Mouse (Mus musculus): ENCODE results near the gene Fgfr3. TPM values are rescaled to one million over a fixed set of nuclear protein-coding genes. Genes with fewer than 3 reads are reported as not detected.

Fgfr3 gene
- polyA plus RNA-seq, 1 experiment = 2.7 TPM

DNA sequence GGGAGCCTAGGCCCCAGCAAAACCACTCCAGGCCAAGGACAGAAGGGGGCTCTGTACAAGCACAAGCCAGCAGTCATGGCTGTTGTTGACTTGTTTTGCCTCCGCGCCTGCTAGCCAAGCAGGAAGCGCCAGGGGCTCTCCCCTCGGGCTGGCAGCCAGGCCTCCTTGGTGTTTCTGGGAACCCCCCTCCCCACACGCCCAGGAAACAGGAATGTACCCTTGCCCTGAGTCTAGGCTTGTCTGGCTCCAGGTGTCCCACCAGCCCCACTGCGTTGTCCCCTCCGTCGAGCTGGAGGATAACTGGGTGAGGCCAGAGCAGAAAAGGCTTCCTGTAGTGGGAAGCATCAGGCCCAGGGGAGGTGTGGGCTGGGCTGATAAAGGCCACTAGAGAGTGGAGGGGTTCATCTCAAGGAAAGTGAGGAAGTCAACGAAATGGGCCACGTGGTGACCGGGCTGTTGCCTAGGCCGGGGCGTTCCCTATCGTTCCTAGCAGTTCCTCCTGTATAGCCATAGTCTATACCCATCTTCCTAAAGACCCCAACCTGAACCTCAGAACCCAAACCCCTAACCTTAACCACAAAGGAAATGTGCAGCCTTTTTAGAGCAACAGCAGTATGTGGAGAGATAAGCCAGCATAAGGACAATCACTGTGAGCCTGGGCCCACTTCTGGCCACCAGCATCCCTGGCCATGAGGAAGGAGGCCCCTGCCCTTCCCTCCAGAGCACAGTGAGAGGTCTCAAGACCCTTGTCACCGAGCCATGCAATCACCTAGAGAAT is 39.7 kb upstream of the Fgfr3 start:
- TF ChIP-seq E2F4 (IDR thresholded peaks at IDR 0.05; ENCODE audit: insufficient read depth) = no peak
- TF ChIP-seq POLR2AphosphoS2 (IDR thresholded peaks at IDR 0.05; ENCODE audit: insufficient read length, low read depth) = no peak
- no peak for TF ChIP-seq MYOG (IDR thresholded peaks at IDR 0.05; ENCODE audit: control insufficient read depth in 1 of 3, insufficient read depth in 1 of 3, insufficient read length in 2 of 3, low read depth in 2 of 3)
- TF ChIP-seq MAX (IDR thresholded peaks at IDR 0.05; ENCODE audit: low read depth) = no peak
- no peak for TF ChIP-seq USF1 (IDR thresholded peaks at IDR 0.05; ENCODE audit: low read depth)
- no peak for TF ChIP-seq SRF (IDR thresholded peaks at IDR 0.05; ENCODE audit: control insufficient read depth, insufficient read length, low read depth)
- TF ChIP-seq TCF3 (IDR thresholded peaks at IDR 0.05; ENCODE audit: insufficient read length, low read depth) = no peak
- TF ChIP-seq TCF12 (IDR thresholded peaks at IDR 0.05; ENCODE audit: insufficient read depth, poor library complexity, severe bottlenecking) = no peak
- no peak for TF ChIP-seq CEBPB (IDR thresholded peaks at IDR 0.05; ENCODE audit: insufficient read depth, poor library complexity, severe bottlenecking)
- no peak for TF ChIP-seq MYOD1 (IDR thresholded peaks at IDR 0.05; ENCODE audit: control insufficient read depth in 1 of 3, insufficient read length in 2 of 3, low read depth in 2 of 3)
- no peak for TF ChIP-seq POLR2A (IDR thresholded peaks at IDR 0.05; ENCODE audit: insufficient read length, low read depth)
- no peak overlapping the region for H3K4me3 ChIP-seq
- no peaks in the 10 kb centered on the region for H3K36me3 ChIP-seq (ENCODE audit: control insufficient read depth, insufficient read depth)
- H3ac ChIP-seq (ENCODE audit: control insufficient read depth, insufficient read length) = no peak overlapping the region
- no peak overlapping the region for H3K4me2 ChIP-seq (ENCODE audit: low read depth)
- no peaks in the 10 kb centered on the region for H3K79me2 ChIP-seq (ENCODE audit: control insufficient read depth, insufficient read depth)
- no peaks in the 10 kb centered on the region for H3K27me3 ChIP-seq (ENCODE audit: control insufficient read depth, insufficient read depth, insufficient read length)

- TF ChIP-seq SRF (IDR thresholded peaks at IDR 0.05; ENCODE audit: control insufficient read depth, insufficient read length, low read depth) (no peak), MYOG (IDR thresholded peaks at IDR 0.05; ENCODE audit: control insufficient read depth in 1 of 3, insufficient read depth in 1 of 3, insufficient read length in 2 of 3, low read depth in 2 of 3) (no peak), TCF3 (IDR thresholded peaks at IDR 0.05; ENCODE audit: insufficient read length, low read depth) (no peak), POLR2AphosphoS2 (IDR thresholded peaks at IDR 0.05; ENCODE audit: insufficient read length, low read depth) (no peak), POLR2A (IDR thresholded peaks at IDR 0.05; ENCODE audit: insufficient read length, low read depth) (no peak), REST (IDR thresholded peaks at IDR 0.05; ENCODE audit: insufficient read depth, insufficient read length) (no peak), CEBPB (IDR thresholded peaks at IDR 0.05; ENCODE audit: insufficient read depth, poor library complexity, severe bottlenecking) (no peak), MYOD1 (IDR thresholded peaks at IDR 0.05; ENCODE audit: control insufficient read depth in 1 of 3, insufficient read length in 2 of 3, low read depth in 2 of 3) (no peak), MAX (IDR thresholded peaks at IDR 0.05; ENCODE audit: low read depth) (no peak), USF1 (IDR thresholded peaks at IDR 0.05; ENCODE audit: low read depth) (no peak), E2F4 (IDR thresholded peaks at IDR 0.05; ENCODE audit: insufficient read depth) (no peak), TCF12 (IDR thresholded peaks at IDR 0.05; ENCODE audit: insufficient read depth, poor library complexity, severe bottlenecking) (no peak)
- H3K27me3 ChIP-seq (ENCODE audit: control insufficient read depth, insufficient read depth, insufficient read length) = peaks cover 4% of the 10 kb centered on the region
- H3ac ChIP-seq (ENCODE audit: control insufficient read depth, insufficient read length) = no peak overlapping the region
- no peak overlapping the region for H3K4me2 ChIP-seq (ENCODE audit: low read depth)
- H3K4me3 ChIP-seq = no peak overlapping the region
- no peaks in the 10 kb centered on the region for H3K36me3 ChIP-seq (ENCODE audit: control insufficient read depth, insufficient read depth)
- H3K79me2 ChIP-seq (ENCODE audit: control insufficient read depth, insufficient read depth) = no peaks in the 10 kb centered on the region
Observed at GRCm38 (mm10) chr5:33682963-33683362, 38.5 kb upstream of the Fgfr3 start.

GRCm38 (mm10) chr5:33683897-33684652 is 37.4 kb upstream of the Fgfr3 start:
- no peak overlapping the region for H3ac ChIP-seq (ENCODE audit: control insufficient read depth, insufficient read length)
- no peak for TF ChIP-seq USF1 (IDR thresholded peaks at IDR 0.05; ENCODE audit: low read depth)
- TF ChIP-seq POLR2A (IDR thresholded peaks at IDR 0.05; ENCODE audit: insufficient read length, low read depth) = no peak
- TF ChIP-seq MYOG (IDR thresholded peaks at IDR 0.05; ENCODE audit: control insufficient read depth in 1 of 3, insufficient read depth in 1 of 3, insufficient read length in 2 of 3, low read depth in 2 of 3) = no peak
- TF ChIP-seq SRF (IDR thresholded peaks at IDR 0.05; ENCODE audit: control insufficient read depth, insufficient read length, low read depth) = no peak
- TF ChIP-seq MYOD1 (IDR thresholded peaks at IDR 0.05; ENCODE audit: control insufficient read depth in 1 of 3, insufficient read length in 2 of 3, low read depth in 2 of 3) = no peak
- no peak for TF ChIP-seq MAX (IDR thresholded peaks at IDR 0.05; ENCODE audit: low read depth)
- TF ChIP-seq REST (IDR thresholded peaks at IDR 0.05; ENCODE audit: insufficient read depth, insufficient read length) = no peak
- TF ChIP-seq CEBPB (IDR thresholded peaks at IDR 0.05; ENCODE audit: insufficient read depth, poor library complexity, severe bottlenecking) = no peak
- no peak for TF ChIP-seq TCF12 (IDR thresholded peaks at IDR 0.05; ENCODE audit: insufficient read depth, poor library complexity, severe bottlenecking)
- TF ChIP-seq POLR2AphosphoS2 (IDR thresholded peaks at IDR 0.05; ENCODE audit: insufficient read length, low read depth) = no peak
- no peak for TF ChIP-seq E2F4 (IDR thresholded peaks at IDR 0.05; ENCODE audit: insufficient read depth)
- no peak for TF ChIP-seq TCF3 (IDR thresholded peaks at IDR 0.05; ENCODE audit: insufficient read length, low read depth)
- peaks cover 8% of the 10 kb centered on the region for H3K27me3 ChIP-seq (ENCODE audit: control insufficient read depth, insufficient read depth, insufficient read length)
- no peaks in the 10 kb centered on the region for H3K36me3 ChIP-seq (ENCODE audit: control insufficient read depth, insufficient read depth)
- no peaks in the 10 kb centered on the region for H3K79me2 ChIP-seq (ENCODE audit: control insufficient read depth, insufficient read depth)
- H3K4me3 ChIP-seq = no peak overlapping the region
- no peak overlapping the region for H3K4me2 ChIP-seq (ENCODE audit: low read depth)

GRCm38 (mm10) chr5:33684932-33685331 is 36.5 kb upstream of the Fgfr3 start:
- Histone ChIP-seq H3ac (ENCODE audit: control insufficient read depth, insufficient read length) (no peak overlapping the region), H3K4me3 (no peak overlapping the region), H3K4me2 (ENCODE audit: low read depth) (no peak overlapping the region), H3K79me2 (ENCODE audit: control insufficient read depth, insufficient read depth) (no peaks in the 10 kb centered on the region), H3K36me3 (ENCODE audit: control insufficient read depth, insufficient read depth) (no peaks in the 10 kb centered on the region), H3K27me3 (ENCODE audit: control insufficient read depth, insufficient read depth, insufficient read length) (peaks cover 11% of the 10 kb centered on the region)
- TF ChIP-seq CEBPB (IDR thresholded peaks at IDR 0.05; ENCODE audit: insufficient read depth, poor library complexity, severe bottlenecking) = no peak
- no peak for TF ChIP-seq USF1 (IDR thresholded peaks at IDR 0.05; ENCODE audit: low read depth)
- TF ChIP-seq REST (IDR thresholded peaks at IDR 0.05; ENCODE audit: insufficient read depth, insufficient read length) = no peak
- TF ChIP-seq TCF12 (IDR thresholded peaks at IDR 0.05; ENCODE audit: insufficient read depth, poor library complexity, severe bottlenecking) = no peak
- no peak for TF ChIP-seq MYOD1 (IDR thresholded peaks at IDR 0.05; ENCODE audit: control insufficient read depth in 1 of 3, insufficient read length in 2 of 3, low read depth in 2 of 3)
- no peak for TF ChIP-seq MAX (IDR thresholded peaks at IDR 0.05; ENCODE audit: low read depth)

Measured in myocyte (in vitro differentiated cells).